ENCODE assay signal across 8 mouse cellular contexts in the genomic region with DNA sequence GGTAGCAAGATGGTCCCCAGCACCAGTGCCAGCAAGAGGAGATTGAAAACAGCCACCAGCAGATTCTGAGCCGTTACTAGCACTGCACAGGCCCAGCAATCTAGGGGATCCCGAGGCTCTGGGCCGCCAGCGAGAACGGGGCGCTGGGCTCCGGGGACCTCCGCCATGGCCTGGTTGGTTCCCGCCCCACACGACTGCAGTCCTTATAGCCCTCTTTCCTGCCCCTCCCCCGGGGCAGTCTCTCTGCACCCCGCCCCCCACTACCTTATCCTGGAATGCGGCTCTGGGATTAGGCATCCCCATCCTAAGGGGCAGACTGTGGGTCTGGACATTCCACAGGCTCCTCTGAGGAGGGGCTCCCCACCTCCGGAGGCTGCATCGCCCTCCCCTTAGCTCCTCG. TPM values are rescaled to one million over a fixed set of nuclear protein-coding genes. Genes with fewer than 3 reads are reported as not detected.
DNase-seq lines count a peak whose midpoint lies in the region; ATAC-seq lines count a peak whose summit lies in the region.

Gene Tmem88 (minus strand): TSS at position 176 of the 400 bp plus-strand sequence.

- H3K4me1 ChIP-seq in forebrain, embryonic 16.5 days (replicated peaks; ENCODE audit: control insufficient read depth, insufficient read depth, low read length): peaks cover 23% of the 10 kb centered on the region
- H3K4me1 ChIP-seq in hindbrain, embryonic 12.5 days: peaks cover 37% of the 10 kb centered on the region
- H3K4me1 ChIP-seq in limb, embryonic 15.5 days: peaks cover 55% of the 10 kb centered on the region
- H3K4me1 ChIP-seq in neural tube, embryonic 12.5 days: peaks cover 42% of the 10 kb centered on the region

- H3K9me3 ChIP-seq in forebrain, embryonic 16.5 days (ENCODE audit: control insufficient read depth, low read length): no peaks in the 10 kb centered on the region
- H3K9me3 ChIP-seq in hindbrain, embryonic 12.5 days (replicated peaks): no peaks in the 10 kb centered on the region
- no peaks in the 10 kb centered on the region for H3K9me3 ChIP-seq in limb, embryonic 15.5 days
- no peaks in the 10 kb centered on the region for H3K9me3 ChIP-seq in neural tube, embryonic 12.5 days

- H3K4me3 ChIP-seq in forebrain, embryonic 16.5 days (replicated peaks; ENCODE audit: low read length): no peak within 1 kb of the TSS; the same call in 1 of the 2 replicates
- peak within 1 kb of the TSS; percentile 6 for H3K4me3 ChIP-seq in hindbrain, embryonic 12.5 days
- H3K4me3 ChIP-seq in limb, embryonic 15.5 days: peak within 1 kb of the TSS; percentile 70
- peak within 1 kb of the TSS; percentile 7 for H3K4me3 ChIP-seq in neural tube, embryonic 12.5 days

- H3K9ac ChIP-seq in forebrain, embryonic 16.5 days (replicated peaks; ENCODE audit: low read depth, low read length): peak within 1 kb of the TSS; percentile 22; the same call in 1 of the 2 replicates
- H3K9ac ChIP-seq in hindbrain, embryonic 12.5 days: peak within 1 kb of the TSS; percentile 47
- 0 out of 2 replicates have a peak within 1 kb of the TSS, but pooled peaks have one; percentile 29 for H3K9ac ChIP-seq in limb, embryonic 15.5 days
- H3K9ac ChIP-seq in neural tube, embryonic 12.5 days: peak within 1 kb of the TSS; percentile 82; the same call in 1 of the 2 replicates

- H3K36me3 ChIP-seq in forebrain, embryonic 16.5 days (ENCODE audit: control insufficient read depth, insufficient read depth): peaks cover 31% of the 10 kb centered on the region
- peaks cover 39% of the 10 kb centered on the region for H3K36me3 ChIP-seq in hindbrain, embryonic 12.5 days
- H3K36me3 ChIP-seq in limb, embryonic 15.5 days: peaks cover 36% of the 10 kb centered on the region
- peaks cover 41% of the 10 kb centered on the region for H3K36me3 ChIP-seq in neural tube, embryonic 12.5 days

- H3K4me2 ChIP-seq in forebrain, embryonic 16.5 days (ENCODE audit: low read length): no peak within 1 kb of the TSS
- peak within 1 kb of the TSS; percentile 62 for H3K4me2 ChIP-seq in hindbrain, embryonic 12.5 days (replicated peaks)
- peak within 1 kb of the TSS; percentile 25 for H3K4me2 ChIP-seq in limb, embryonic 15.5 days
- H3K4me2 ChIP-seq in neural tube, embryonic 12.5 days (replicated peaks): peak within 1 kb of the TSS; percentile 79

- peak; percentile 47 for DNase-seq in cerebellum, adult 11 months
- DNase-seq in brain, adult 2 months (ENCODE audit: low read depth, low spot score): peak; percentile 32
- DNase-seq in MN1 (ENCODE audit: low spot score): no peak

- WGBS in forebrain, embryonic 16.5 days: 12% methylated on average over 14 of the region's 16 CpGs
- 4% methylated on average over 16 of the region's 16 CpGs for WGBS in hindbrain, embryonic 12.5 days
- 14% methylated on average over 16 of the region's 16 CpGs for WGBS in limb, embryonic 15.5 days
- WGBS in neural tube, embryonic 12.5 days: 9% methylated on average over 16 of the region's 16 CpGs

- ATAC-seq in cerebellum, adult (ENCODE audit: insufficient number of reproducible peaks, low FRiP score, low TSS enrichment): no peak
- ATAC-seq in forebrain, embryonic 16.5 days: no peak
- ATAC-seq in hindbrain, embryonic 12.5 days (ENCODE audit: low FRiP score): no peak
- no peak for ATAC-seq in limb, embryonic 15.5 days (ENCODE audit: insufficient number of reproducible peaks, low FRiP score, low TSS enrichment, low read depth)
- ATAC-seq in neural tube, embryonic 12.5 days (ENCODE audit: low FRiP score, low read depth): no peak

- no peak within 1 kb of the TSS for H3K27ac ChIP-seq in forebrain, embryonic 16.5 days (ENCODE audit: low read length)
- H3K27ac ChIP-seq in hindbrain, embryonic 12.5 days: peak within 1 kb of the TSS; percentile 24; the same call in 1 of the 2 replicates
- H3K27ac ChIP-seq in limb, embryonic 15.5 days: peak within 1 kb of the TSS; percentile 99
- H3K27ac ChIP-seq in neural tube, embryonic 12.5 days: no peak within 1 kb of the TSS

- H3K27me3 ChIP-seq in forebrain, embryonic 16.5 days (replicated peaks; ENCODE audit: control insufficient read depth, insufficient read depth, low read length): no peaks in the 10 kb centered on the region
- H3K27me3 ChIP-seq in hindbrain, embryonic 12.5 days: peaks cover 26% of the 10 kb centered on the region
- H3K27me3 ChIP-seq in limb, embryonic 15.5 days: peaks cover 9% of the 10 kb centered on the region; the same call in 1 of the 2 replicates
- H3K27me3 ChIP-seq in neural tube, embryonic 12.5 days (replicated peaks): peaks cover 17% of the 10 kb centered on the region

RNA-seq across cellular contexts. Expression of gene Tmem88, which starts in this region (rescaled TPM):
- polyA plus RNA-seq in forebrain, embryonic 16.5 days (2015; fragmentation: Nextera tagmentation; extraction: Ambion mirVana): 5.9 and 6.2 TPM in 2 replicates
- 13.2 and 14.8 TPM in 2 replicates for polyA plus RNA-seq in hindbrain, embryonic 12.5 days (2016; fragmentation: Nextera tagmentation; extraction: Ambion mirVana)
- 18.8 and 20.4 TPM in 2 replicates for polyA plus RNA-seq in limb, embryonic 15.5 days (2015; fragmentation: Nextera tagmentation; extraction: Ambion mirVana)
- polyA plus RNA-seq in neural tube, embryonic 12.5 days (2016; fragmentation: Nextera tagmentation; extraction: Ambion mirVana): 13.7 TPM in 2 replicates

Comparison
In these comparisons a context has a peak if more than half of its experiments do, and no peak if none do; other contexts are left out.
1. H3K27ac ChIP-seq: peak in hindbrain, embryonic 12.5 days (single experiment) and limb, embryonic 15.5 days (single experiment); none in forebrain, embryonic 16.5 days (single experiment) and neural tube, embryonic 12.5 days (single experiment).
2. H3K9ac ChIP-seq: peak in every context shown above with its lines; median percentile 82 in neural tube, embryonic 12.5 days; 47 in hindbrain, embryonic 12.5 days; 29 in limb, embryonic 15.5 days; 22 in forebrain, embryonic 16.5 days.